Mouse (Mus musculus) B cell, adult 2 months (primary cell): ENCODE measurements around the gene Cuedc1.
A peak's percentile ranks its signal among the peaks of the same experiment; 100 is the strongest.

ENCODE experiments used
- DNase-seq, 2 experiments: peaks; one replicate each; pipeline ENCODE4 v3.0.0; 2022

Cuedc1 gene

DNA sequence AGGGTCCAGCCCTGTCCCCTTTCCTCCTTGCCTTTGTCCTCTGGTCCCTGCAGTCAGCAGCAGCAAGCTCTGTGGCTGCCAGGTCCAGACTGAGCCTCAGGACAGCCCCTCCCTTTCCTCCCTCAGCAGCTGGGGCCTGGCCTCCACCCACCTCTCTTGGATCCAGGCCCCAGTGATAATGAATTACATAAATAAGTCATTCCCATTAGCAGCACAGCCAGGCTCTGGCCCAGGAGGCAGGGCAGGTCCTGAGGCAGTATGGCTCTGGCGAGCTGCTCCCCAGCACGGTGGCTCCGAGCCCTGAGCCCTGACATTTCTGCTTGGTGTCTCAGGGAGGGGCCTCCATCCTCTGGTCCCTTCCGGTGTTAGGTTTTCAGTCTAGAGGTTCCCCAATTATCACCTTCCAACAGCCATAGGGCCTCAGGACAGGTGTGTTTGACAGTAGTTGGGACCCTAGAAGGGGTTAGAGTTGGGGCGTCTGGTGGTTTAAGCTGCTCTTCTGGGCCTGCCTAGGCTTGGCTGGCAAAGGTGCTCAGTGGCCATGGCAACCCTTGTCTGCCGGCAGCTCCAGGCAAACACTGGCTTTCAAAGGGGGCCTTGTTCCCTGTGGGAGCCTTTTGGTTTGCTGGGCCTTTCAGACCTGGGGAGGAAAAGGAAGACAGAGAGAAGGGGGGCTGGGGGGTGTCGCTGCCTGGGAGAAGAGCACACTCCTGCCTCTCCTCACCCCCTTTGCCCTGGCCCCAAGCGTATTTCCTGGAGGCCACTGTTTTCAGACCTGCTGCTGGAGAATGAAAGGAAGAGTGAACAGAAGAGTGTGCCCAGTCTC, 21.2 kb downstream of the Cuedc1 start:
- no peak for DNase-seq

DNA sequence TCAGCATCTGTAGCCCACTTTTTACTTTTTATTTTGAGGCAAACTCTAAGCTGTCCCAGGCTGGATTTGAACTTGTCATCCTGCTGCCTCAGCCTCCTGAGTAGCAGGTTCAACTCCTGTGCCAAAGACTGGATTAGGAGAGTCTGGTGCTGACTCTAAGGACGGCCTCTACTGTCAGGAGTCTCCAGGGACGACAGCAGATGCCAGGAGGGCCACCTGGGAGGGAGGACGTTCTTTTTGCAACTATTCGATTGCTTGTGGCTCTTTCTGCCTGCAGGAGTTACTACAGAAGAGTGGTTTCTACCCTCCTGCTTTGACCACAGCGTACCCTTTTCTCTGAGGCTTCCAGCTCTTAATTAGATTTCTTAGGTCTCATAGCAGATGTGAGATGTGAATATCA, 24.7 kb downstream of the Cuedc1 start:
- DNase-seq, result no peak

DNA sequence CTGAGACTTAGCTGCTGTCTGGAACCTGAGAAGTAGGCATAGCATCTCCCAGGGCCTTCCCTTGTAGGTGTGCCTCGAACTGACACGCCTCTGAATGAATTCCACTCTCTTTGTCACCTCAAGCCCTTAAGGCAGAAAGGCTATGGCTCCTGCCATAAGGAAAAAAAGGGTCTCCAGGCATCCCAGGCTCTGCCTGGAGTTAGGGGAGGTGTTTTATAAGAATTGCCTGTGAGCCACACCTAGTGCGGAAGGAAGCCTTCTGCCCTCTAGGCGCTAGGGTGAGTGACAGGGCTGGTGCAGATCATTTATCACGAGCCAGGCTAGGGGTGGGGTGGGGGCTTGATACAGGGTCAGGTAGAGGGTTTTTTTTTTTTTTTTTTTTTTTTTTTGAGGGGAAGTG, 25.2 kb downstream of the Cuedc1 start:
- no peak for DNase-seq

GRCm38 (mm10) chr11:88123731-88124130, 25.9 kb downstream of the Cuedc1 start:
- DNase-seq, result no peak

DNA sequence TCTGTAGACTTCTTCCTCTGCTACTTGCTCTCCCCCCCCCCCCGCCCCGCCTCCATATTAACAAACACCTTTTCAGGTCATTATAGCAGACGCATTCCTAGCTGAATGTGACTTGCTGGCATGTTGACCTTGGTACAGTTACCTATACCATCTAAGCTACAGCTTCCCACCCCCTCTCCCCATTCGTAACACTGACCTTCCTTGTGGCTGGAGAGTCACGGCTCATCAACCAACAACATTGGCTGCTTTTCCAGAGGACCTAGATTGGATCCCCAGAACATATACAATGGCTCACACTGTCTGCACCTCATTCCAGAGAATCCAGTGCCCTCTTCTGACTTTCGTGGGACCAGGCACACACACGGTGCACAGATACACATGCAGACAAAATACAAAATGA, 27.6 kb downstream of the Cuedc1 start:
- DNase-seq, result no peak

- no peak for DNase-seq
Measured at GRCm38 (mm10) chr11:88126306-88126793, 28.5 kb downstream of the Cuedc1 start.

GRCm38 (mm10) chr11:88128461-88128860, 30.6 kb downstream of the Cuedc1 start:
- DNase-seq, result no peak

- DNase-seq, result no peak
Measured at GRCm38 (mm10) chr11:88129281-88129680, 31.4 kb downstream of the Cuedc1 start.

- DNase-seq, result no peak
Measured at GRCm38 (mm10) chr11:88129935-88130334, 32.1 kb downstream of the Cuedc1 start.

DNA sequence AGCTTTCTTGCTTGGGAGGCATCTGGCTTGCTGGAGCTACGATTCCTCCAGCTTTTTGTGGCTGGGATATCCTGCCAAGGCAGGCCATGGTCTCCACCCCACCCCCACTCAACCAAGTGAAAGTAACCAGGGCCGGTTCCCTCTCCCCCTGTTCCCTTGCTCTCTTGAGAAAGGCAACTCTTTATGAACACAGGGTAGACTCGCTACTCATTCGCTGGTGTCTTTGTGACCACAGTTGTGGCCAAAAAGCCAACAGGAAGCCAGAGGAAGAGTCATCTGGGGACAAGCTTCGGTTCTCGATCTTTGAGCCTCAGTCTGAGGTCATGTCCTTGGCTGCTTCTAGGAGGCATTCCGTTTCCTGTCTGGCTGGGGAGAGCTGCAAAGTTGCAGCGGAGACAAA, 34.0 kb downstream of the Cuedc1 start:
- DNase-seq, result peak; percentile 34 to 49

GRCm38 (mm10) chr11:88135218-88135617, 37.4 kb downstream of the Cuedc1 start:
- no peak for DNase-seq

GRCm38 (mm10) chr11:88137814-88138425, 40.1 kb downstream of the Cuedc1 start:
- DNase-seq, result no peak

DNA sequence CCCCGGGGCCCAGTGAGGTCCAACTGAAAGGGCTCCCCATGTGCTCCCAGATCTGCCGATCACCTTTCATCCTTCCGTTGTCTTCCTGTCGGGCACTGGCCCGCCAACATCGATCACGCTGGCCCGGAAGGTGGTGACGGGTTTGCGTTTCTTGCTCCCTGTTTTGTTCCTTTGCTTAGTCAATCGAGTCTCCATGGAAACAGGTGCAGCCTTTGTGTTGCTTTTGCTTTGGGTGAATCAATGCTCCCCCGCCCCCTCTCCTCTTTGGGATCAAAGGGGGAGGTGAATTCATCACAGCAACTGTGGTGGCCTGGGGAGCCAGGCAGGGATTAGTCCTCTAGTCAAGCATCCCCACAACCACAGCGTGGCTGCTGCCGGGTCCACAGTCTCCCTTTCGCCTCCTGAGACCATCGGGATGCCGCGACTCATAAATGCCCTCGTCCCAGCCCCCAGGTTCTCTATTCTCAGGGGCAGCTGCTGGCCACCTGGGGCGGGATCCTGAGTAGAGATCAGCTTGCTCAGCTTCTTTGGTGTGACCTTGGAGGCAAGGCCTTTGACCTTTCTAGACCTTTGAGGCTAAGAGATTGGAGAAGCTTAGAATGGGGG, 41.5 kb downstream of the Cuedc1 start:
- no peak for DNase-seq

DNA sequence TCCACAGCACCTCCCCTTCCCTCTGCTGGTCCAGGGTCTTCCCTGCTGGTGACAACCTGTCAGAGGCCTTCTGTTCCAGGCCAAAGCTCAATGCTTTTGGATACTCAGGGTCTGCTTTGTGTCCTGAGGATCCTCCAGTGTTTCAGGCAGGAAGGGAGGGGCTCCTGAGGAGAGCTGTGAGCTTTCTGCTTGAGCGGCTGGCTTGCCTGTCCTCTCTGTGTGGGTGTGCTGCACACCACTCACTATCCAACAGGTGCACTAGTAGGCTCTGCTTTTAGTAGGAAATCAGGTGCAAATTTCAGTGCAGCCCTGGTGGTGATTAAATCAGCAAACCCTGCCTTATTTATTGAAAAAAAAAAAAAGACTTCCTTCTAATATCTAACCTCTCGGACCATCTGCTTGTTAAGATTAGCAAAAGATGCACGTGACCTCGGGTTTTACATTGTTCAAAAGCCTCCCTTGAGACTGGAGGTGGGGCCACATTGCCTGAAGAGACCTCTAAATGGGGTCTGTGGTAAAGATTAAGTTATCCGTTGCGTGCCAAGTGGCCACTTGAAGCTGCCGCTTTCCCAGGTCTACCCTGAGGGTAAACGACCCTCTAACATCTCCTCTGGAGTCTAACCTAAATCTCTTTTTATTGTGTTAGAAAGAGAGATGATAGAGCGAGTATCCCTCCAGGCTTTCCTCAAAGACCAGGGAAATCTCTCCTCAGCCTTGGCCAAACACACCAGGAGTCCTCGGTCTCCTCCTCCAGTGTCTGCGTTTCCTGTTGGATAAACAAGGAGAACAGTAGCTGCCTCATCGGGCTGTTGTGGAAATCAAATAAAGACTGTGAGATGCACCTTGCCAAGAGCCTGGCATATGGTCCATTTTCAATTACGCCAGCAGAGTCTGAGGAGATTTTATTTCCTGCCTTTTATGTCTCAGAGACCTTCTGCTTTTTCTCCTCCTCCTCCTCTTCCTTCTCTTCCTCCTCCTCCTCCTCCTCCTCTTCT, 42.5 kb downstream of the Cuedc1 start:
- DNase-seq, result peak; percentile 17 to 26

DNA sequence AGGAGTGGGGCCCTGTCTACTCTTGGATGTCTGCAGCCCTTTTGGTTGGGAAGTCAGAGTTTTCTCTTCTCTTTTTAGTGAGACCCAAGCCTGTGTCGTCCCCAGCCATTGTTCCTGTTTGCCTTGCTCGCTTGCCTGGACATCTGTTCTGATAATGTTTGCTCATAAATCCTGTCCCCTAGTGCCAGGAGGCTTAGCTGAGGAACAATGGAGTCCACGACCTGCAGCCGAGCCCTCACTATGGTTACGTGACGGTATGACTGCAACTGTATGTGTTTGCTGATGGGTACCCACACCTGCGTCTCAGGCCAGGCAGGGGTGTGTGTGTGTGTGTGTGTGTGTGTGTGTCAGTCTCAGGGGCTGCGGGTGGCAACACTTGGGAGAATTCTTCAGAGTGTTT, 44.5 kb downstream of the Cuedc1 start:
- no peak for DNase-seq

GRCm38 (mm10) chr11:88144100-88144499, 46.2 kb downstream of the Cuedc1 start:
- no peak for DNase-seq

DNA sequence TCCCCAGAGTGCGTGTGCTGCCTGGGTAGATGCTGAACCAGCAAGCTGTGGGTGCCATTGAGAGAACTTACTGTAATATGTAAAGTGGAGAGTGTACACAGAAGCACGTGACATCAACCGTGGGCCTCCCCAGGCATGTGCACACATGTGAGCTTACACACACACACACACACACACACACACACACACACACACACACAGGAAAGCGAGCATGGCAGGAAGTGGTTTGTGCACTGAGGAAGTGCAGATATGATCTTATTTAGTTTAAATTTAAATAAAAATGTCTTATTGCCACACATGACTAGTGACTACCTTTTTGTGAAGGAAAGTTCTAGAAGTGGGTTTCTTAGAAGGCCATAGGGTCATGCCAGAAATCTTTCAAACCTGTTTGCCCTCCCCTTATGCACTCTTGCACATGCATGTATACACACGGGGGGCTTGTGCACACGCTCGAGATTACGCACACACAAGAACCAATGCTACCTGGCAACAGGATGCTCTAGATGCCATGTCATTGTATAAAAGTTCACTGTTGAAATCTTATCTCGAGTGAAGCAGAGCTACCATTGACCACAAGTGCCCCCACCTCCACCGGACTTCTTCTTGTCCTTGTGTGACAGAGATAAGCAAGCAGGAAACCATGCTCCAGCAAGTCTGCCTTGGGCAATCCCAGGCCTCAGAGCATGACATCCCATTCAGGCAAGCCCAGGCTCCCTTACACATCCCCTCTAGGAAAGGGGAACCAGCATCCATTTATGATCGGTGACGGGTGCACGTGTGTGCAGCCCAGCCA, 47.6 kb downstream of the Cuedc1 start:
- peak; percentile 78 to 83 for DNase-seq

DNA sequence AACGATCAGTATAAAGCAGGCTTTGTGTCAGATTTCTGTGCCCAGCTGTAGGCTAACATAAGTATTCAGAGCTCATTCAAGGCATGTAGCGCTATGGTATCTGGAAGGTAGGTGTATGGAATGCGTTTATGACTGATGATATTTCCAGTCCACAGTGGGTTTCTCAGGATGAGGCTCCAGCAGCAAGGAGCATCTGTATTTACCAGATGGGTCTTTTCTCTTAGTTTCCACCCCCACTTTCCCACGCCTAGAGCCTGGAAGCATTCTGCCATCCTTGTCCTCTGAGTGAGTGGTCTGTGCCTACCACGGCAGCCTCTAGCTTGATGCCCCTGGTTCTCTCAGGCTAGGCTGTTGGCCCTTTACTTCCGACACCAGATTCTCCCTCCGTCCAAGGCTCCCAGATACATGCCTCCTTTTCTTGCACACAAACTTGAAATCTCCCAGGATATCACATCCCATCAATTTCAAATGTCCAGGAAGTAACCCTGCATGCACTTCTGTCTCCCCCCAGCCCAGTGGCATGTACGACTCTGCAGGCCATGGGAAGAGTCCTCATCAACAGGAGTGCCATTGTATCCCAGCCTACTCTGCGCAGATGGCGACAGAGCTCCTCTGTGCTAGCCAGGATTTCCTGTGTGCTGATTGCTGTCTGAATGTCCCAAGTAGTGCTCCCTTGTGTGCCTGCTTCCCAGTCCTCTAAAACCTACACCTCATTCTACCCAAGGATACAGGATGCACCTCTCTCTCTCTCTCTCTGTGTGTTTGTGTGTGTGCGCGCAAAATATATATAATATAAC, 48.6 kb downstream of the Cuedc1 start:
- DNase-seq, result no peak

- DNase-seq, result no peak
Measured at GRCm38 (mm10) chr11:88147388-88147787, 49.5 kb downstream of the Cuedc1 start.

DNA sequence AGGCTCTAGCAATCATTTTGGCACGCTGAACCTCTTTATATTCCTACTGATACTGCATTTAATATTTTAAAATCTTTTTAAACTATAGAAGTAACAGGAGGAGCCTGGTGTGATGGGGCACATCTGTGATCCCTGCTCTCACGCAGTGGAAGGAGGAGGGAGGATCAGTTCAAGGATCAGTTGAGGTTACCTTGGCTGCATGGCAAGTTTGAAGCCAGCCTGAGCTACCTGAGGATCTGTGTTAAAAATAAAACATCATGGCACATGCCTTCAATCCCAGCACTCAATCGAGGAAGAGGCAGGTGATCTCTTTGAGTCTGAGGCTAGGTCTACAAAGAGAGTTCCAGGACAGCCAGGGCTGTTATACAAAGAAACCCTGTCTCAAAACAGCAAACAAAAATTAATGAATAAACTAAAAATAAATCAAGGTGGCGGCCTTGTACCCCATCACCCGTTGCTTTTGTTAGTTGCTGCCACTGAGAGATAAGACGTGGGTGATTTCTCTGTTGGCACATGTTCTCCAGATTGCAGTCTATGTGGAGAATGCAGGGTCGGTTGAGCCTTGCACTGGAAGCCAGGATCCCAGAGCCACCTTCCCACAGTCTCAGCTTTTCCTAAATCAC, 50.3 kb downstream of the Cuedc1 start:
- no peak for DNase-seq
